Mouse (Mus musculus): ENCODE data around the gene Maml3. TPM values are rescaled to one million over a fixed set of nuclear protein-coding genes. Genes with fewer than 3 reads are reported as not detected.

The Maml3 gene
- total RNA-seq, 2 experiments from 2014 or later: 10.3 to 10.9 TPM

DNA sequence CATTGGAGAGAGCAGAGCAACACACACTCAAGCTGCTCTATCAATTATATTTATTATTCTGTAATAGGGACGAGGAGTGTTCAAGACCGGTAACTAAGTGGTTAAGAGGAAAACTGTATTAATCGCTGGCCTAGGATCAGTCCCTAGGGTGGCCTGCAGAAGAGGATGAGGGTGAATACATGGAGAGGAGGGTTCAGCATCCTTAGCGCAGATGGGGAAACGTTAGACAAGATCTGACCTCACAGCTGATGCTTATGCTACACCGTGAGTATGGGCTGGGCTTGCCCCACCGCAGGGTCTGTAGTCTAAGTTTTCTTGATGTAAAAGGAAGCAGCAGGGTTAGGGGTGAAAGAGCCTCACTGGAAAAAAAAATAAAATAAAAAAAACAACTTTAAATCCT, 285.8 kb downstream of the Maml3 start:
- no peak for TF ChIP-seq CTCF (IDR thresholded peaks at IDR 0.05)
- Histone ChIP-seq H3K4me3 (no peak overlapping the region), H3K27ac (no peak overlapping the region)
- intact Hi-C loops (cut with DNase I): no loop called here
- DNase-seq (ENCODE audit: extremely low spot score in 1 of 2, low spot score in 2 of 2): no peak

DNA sequence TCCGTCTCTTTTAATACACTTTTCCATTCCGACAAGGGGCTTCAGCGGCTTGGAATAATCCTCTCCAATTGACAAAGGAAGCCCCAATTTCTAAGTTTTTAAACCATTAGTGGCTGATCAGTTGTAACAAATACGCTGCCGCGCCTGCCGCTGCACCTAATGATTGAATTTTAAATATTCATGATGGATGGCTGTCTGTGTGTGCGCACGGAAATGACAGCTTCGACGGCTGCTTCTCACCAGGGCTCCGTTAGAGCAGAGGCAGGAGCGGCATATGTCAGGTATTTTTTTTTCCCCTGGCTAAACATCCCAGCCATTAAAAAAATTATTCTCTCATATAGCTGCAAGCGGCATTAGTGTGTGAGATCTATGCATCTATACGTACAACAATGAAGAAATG, 287.0 kb downstream of the Maml3 start:
- Histone ChIP-seq H3K4me3 (no peak overlapping the region), H3K27ac (no peak overlapping the region)
- no peak for DNase-seq (ENCODE audit: extremely low spot score in 1 of 2, low spot score in 2 of 2)
- intact Hi-C loops (cut with DNase I): no loop called here
- no peak for TF ChIP-seq CTCF (IDR thresholded peaks at IDR 0.05)

DNA sequence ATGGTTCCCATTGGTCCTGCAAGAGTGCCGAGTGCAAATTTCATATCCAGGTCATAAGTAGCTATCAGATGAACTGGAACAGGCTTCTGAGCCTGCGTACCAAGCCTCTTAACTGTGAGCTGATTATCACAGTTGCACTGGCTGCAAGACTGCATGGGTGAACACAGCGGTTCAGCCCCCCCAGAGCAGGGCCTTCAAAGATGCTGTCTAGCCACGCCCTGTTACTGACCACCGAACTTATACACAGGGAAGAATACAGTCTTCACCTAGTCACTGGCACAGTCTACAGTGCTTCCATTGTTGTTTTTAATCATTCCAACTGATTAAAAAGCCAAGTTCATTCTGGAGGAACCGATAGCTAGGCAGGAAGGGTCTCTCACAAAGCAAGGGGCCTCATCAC, 287.5 kb downstream of the Maml3 start:
- DNase-seq (ENCODE audit: extremely low spot score in 1 of 2, low spot score in 2 of 2): no peak
- intact Hi-C loops (cut with DNase I): no loop called here
- H3K4me3 ChIP-seq: no peak overlapping the region
- H3K27ac ChIP-seq: no peak overlapping the region
- no peak for TF ChIP-seq CTCF (IDR thresholded peaks at IDR 0.05)

DNA sequence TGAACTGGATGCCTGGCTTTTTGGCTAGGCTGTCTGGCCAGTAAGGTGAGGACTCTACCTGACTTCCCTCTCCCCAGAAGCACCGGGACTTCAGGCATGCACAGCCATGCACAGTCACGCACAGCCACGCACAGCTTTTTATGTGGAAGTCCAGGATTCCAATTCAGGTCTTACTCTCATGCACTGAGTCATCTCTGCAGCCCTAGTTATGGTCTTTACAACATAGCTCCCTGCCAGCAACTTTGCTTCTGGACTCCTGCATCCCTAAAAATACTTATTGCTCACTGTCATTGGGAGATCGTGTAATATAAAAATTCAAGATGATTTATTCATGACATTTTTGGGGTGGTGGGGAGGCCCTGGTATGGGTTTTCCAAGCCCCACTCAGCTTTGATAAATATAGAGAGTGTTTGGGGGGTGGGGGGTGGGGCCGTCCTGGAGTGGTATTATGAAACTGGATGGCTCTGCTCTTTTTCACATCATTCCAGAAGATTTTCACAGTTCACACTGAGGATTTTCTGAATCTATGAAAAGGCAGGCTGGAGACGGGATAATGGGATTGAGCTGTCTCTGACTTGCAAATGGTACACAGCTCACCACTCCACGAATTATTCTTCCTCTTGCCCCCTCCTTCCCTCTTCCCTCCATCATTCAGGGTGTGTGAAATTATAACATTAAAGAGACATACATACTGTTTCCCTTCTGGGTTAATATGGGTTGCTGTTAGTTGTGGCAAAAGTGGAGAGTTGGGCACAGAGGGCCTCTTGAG, 288.2 kb downstream of the Maml3 start:
- no peak for DNase-seq (ENCODE audit: extremely low spot score in 1 of 2, low spot score in 2 of 2)
- intact Hi-C loops (cut with DNase I): no loop called here
- Histone ChIP-seq H3K27ac (no peak overlapping the region), H3K4me3 (no peak overlapping the region)
- no peak for TF ChIP-seq CTCF (IDR thresholded peaks at IDR 0.05)

GRCm38 (mm10) chr3:51814073-51814472, 290.8 kb downstream of the Maml3 start:
- H3K27ac ChIP-seq: no peak overlapping the region
- H3K4me3 ChIP-seq: no peak overlapping the region
- DNase-seq (ENCODE audit: extremely low spot score in 1 of 2, low spot score in 2 of 2): no peak
- TF ChIP-seq CTCF (IDR thresholded peaks at IDR 0.05): no peak
- intact Hi-C loops (cut with DNase I): no loop called here

GRCm38 (mm10) chr3:51813186-51813585, 291.7 kb downstream of the Maml3 start:
- DNase-seq (ENCODE audit: extremely low spot score in 1 of 2, low spot score in 2 of 2): no peak
- no peak overlapping the region for H3K4me3 ChIP-seq
- TF ChIP-seq CTCF (IDR thresholded peaks at IDR 0.05): no peak
- H3K27ac ChIP-seq: no peak overlapping the region
- intact Hi-C loops (cut with DNase I): no loop called here

DNA sequence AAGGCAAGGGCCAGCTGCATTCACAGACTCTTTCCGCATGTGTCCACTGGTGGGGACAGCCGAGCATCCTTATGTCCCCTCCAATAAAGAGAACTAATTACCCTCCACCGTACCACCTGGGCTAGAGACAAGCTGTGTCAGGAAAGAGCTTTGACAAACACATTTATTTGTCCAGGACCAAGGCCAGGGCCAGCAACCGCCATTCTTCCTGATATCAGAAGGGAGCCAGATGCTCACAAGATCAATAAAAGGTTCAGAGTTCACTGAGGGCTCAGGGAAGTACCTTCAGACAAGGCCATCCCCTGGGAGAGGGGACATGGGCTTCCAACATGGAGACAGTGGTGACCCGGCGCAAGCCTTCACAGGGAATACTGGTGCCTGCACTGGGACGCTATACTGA, 294.1 kb downstream of the Maml3 start:
- TF ChIP-seq CTCF (IDR thresholded peaks at IDR 0.05): no peak
- intact Hi-C loops (cut with DNase I): no loop called here
- Histone ChIP-seq H3K4me3 (no peak overlapping the region), H3K27ac (no peak overlapping the region)
- DNase-seq (ENCODE audit: extremely low spot score in 1 of 2, low spot score in 2 of 2): no peak

DNA sequence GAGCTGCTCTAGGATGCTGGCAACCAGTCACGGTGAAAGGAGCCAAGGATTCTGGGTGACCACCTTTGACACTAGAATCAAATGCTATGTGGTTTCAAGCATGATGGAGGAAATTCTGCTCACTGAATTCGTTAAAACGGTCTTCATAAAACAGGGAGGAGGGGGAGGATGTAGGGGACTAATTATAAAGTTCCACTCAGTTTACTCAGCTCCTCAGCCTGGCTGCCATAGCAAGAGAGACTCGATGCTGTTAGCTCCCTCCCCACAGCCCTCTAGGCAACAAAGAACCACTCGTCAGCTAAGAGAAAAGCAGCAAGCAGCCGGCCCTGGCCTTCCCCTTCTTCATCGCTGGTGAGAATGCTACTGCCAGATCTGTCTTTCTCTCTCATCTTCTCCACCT, 295.1 kb downstream of the Maml3 start:
- no peak for TF ChIP-seq CTCF (IDR thresholded peaks at IDR 0.05)
- intact Hi-C loops (cut with DNase I): loop anchor here (10.0 kb wide), 1 partner anchor 385 kb away; no protein-coding TSS in a partner anchor
- DNase-seq (ENCODE audit: extremely low spot score in 1 of 2, low spot score in 2 of 2): no peak
- Histone ChIP-seq H3K27ac (no peak overlapping the region), H3K4me3 (no peak overlapping the region)

- TF ChIP-seq CTCF (IDR thresholded peaks at IDR 0.05): no peak
- Histone ChIP-seq H3K27ac (no peak overlapping the region), H3K4me3 (no peak overlapping the region)
- intact Hi-C loops (cut with DNase I): loop anchor here (10.0 kb wide), 1 partner anchor 387 kb away; no protein-coding TSS in a partner anchor
- DNase-seq (ENCODE audit: extremely low spot score in 1 of 2, low spot score in 2 of 2): no peak
These were observed 296.6 kb downstream of the Maml3 start for GRCm38 (mm10) chr3:51807981-51808870.

- Histone ChIP-seq H3K27ac (no peak overlapping the region), H3K4me3 (no peak overlapping the region)
- no peak for DNase-seq (ENCODE audit: extremely low spot score in 1 of 2, low spot score in 2 of 2)
- TF ChIP-seq CTCF (IDR thresholded peaks at IDR 0.05): no peak
- intact Hi-C loops (cut with DNase I): loop anchor here (10.0 kb wide), 1 partner anchor 389 kb away; no protein-coding TSS in a partner anchor
These were observed 299.2 kb downstream of the Maml3 start for GRCm38 (mm10) chr3:51805488-51806318.

GRCm38 (mm10) chr3:51803903-51804302, 301.0 kb downstream of the Maml3 start:
- no peak for DNase-seq (ENCODE audit: extremely low spot score in 1 of 2, low spot score in 2 of 2)
- no peak overlapping the region for H3K4me3 ChIP-seq
- intact Hi-C loops (cut with DNase I): loop anchor here (10.0 kb wide), 1 partner anchor 391 kb away; no protein-coding TSS in a partner anchor
- H3K27ac ChIP-seq: no peak overlapping the region
- no peak for TF ChIP-seq CTCF (IDR thresholded peaks at IDR 0.05)
